Mouse (Mus musculus) ES-CJ7 (cell line): ENCODE data around the gene Lrrc1.

ENCODE experiments used
- DNase-seq: peaks from one replicate; pipeline ENCODE4 v3.0.0; 2011; ENCODE audit warnings: low read depth, low spot score

Gene Lrrc1

GRCm38 (mm10) chr9:77463861-77464260 is 80.8 kb downstream of the Lrrc1 start:
- DNase-seq, result no peak

GRCm38 (mm10) chr9:77463195-77463594 is 81.5 kb downstream of the Lrrc1 start:
- no peak for DNase-seq

GRCm38 (mm10) chr9:77461371-77461915 is 83.2 kb downstream of the Lrrc1 start:
- no peak for DNase-seq

- DNase-seq, result no peak
Measured at GRCm38 (mm10) chr9:77460408-77460807, 84.3 kb downstream of the Lrrc1 start.

GRCm38 (mm10) chr9:77459365-77459764 is 85.3 kb downstream of the Lrrc1 start:
- no peak for DNase-seq

GRCm38 (mm10) chr9:77456169-77456826 is 88.4 kb downstream of the Lrrc1 start:
- DNase-seq, result no peak

GRCm38 (mm10) chr9:77455439-77456168 is 89.1 kb downstream of the Lrrc1 start:
- no peak for DNase-seq

GRCm38 (mm10) chr9:77452046-77452807 is 92.4 kb downstream of the Lrrc1 start:
- no peak for DNase-seq

GRCm38 (mm10) chr9:77450447-77450846 is 94.2 kb downstream of the Lrrc1 start:
- DNase-seq, result no peak

- DNase-seq, result no peak
Measured at GRCm38 (mm10) chr9:77444876-77445275, 99.8 kb downstream of the Lrrc1 start.

GRCm38 (mm10) chr9:77439371-77439770 is 105.3 kb downstream of the Lrrc1 start:
- no peak for DNase-seq

- DNase-seq, result no peak
Measured at GRCm38 (mm10) chr9:77438836-77439271, 105.8 kb downstream of the Lrrc1 start.

GRCm38 (mm10) chr9:77437131-77437530 is 107.5 kb downstream of the Lrrc1 start:
- DNase-seq, result no peak

GRCm38 (mm10) chr9:77434965-77435364 is 109.7 kb downstream of the Lrrc1 start:
- DNase-seq, result no peak

GRCm38 (mm10) chr9:77433476-77433875 is 111.2 kb downstream of the Lrrc1 start:
- DNase-seq, result no peak

GRCm38 (mm10) chr9:77432030-77432429 is 112.6 kb downstream of the Lrrc1 start:
- DNase-seq, result no peak

GRCm38 (mm10) chr9:77430413-77431087 is 114.1 kb downstream of the Lrrc1 start:
- no peak for DNase-seq

- DNase-seq, result no peak
Measured at GRCm38 (mm10) chr9:77429230-77430015, 115.2 kb downstream of the Lrrc1 start.

- DNase-seq, result no peak
Measured at GRCm38 (mm10) chr9:77428748-77429140, 115.9 kb downstream of the Lrrc1 start.

GRCm38 (mm10) chr9:77428115-77428747 is 116.4 kb downstream of the Lrrc1 start:
- no peak for DNase-seq
